Mouse (Mus musculus) olfactory bulb, adult 2 months (tissue): Measurements from ENCODE around the gene Ranbp10.

Source experiments
- CTCF ChIP-seq: fragments of 200-500 bp; IDR thresholded peaks from 2 replicates; pipeline ENCODE4 v1.5.1; 2012; ENCODE audit warnings: low read depth, mild to moderate bottlenecking, low read length, moderate library complexity; ENCODE audit not compliant: insufficient read depth
- POLR2A ChIP-seq: fragments of 200-500 bp; IDR thresholded peaks from 2 replicates; pipeline ENCODE4 v1.6.1; 2012; ENCODE audit warnings: mild to moderate bottlenecking, low read depth, low read length, moderate library complexity; ENCODE audit not compliant: insufficient read depth

DNA sequence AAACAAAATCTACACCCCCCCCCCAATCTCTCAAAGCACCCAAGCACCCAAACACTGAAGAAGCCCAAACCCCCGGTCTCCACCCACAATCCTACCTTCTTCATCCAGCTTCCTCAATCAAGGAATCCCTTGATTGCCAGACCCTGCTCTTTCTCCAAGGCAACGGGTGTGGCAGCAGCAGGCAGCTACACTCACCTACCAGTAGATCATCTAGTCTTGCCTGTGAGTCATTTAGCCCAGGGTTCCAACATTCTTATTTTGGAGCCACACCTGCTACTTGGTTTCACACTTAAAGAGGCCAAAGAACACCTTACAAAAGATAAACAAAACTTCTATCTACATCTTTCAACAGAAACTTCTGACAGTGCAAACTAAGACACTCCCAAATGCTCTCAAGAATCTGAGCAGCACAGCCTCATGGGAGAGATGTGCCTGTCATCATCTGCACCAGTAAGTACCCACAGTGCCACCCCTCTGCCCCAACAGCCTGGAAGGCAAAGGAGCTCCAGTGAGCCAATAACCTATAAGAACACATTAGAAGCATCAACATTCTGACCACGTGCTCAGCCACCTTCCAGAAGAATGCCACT, 33.0 kb downstream of the Ranbp10 start:
- no peak for TF ChIP-seq POLR2A
- TF ChIP-seq CTCF, result no peak
